Mouse (Mus musculus) bone marrow, adult 2 months (tissue): Measurements from ENCODE around the gene Heatr5a. TPM values are rescaled to one million over a fixed set of nuclear protein-coding genes. Genes with fewer than 3 reads are reported as not detected.

Experiments
- H3K27ac ChIP-seq: fragments of 200-500 bp; 2 replicates; pipeline ENCODE4 v1.5.1; 2012; ENCODE audit warnings: low read depth, mild to moderate bottlenecking, control low read depth, inconsistent platforms, low read length; ENCODE audit not compliant: control insufficient read depth, poor library complexity, insufficient read depth
- H3K4me1 ChIP-seq: fragments of 200-500 bp; 2 replicates; pipeline ENCODE4 v1.6.1; 2011; ENCODE audit warnings: low read length; ENCODE audit not compliant: control insufficient read depth, insufficient read depth
- H3K4me3 ChIP-seq: fragments of 200-500 bp; replicated peaks from 2 replicates; pipeline ENCODE3; 2011; ENCODE audit warnings: mild to moderate bottlenecking, low read depth, low read length, control low read depth; ENCODE audit not compliant: control insufficient read depth
- CTCF ChIP-seq: fragments of 200-500 bp; IDR thresholded peaks from 2 replicates; pipeline ENCODE4 v1.5.1; 2011; ENCODE audit warnings: low read length, control low read depth; ENCODE audit not compliant: control insufficient read depth, insufficient read depth
- POLR2A ChIP-seq: fragments of 200-500 bp; IDR thresholded peaks from 2 replicates; pipeline ENCODE4 v1.6.1; 2011; ENCODE audit warnings: low read depth, mild to moderate bottlenecking, control low read depth, low read length, borderline replicate concordance; ENCODE audit not compliant: control insufficient read depth
- WGBS: fragments of 180-500 bp; shearing (Covaris S2); methylation state at CpG from one replicate; pipeline ENCODE4 v1.1.7; 2018; 5-methylcytosine and 5-hydroxymethylcytosine counted together
- polyA plus RNA-seq: library from polyadenylated mRNA; stranded (reverse); fragments of >200 nt; gene quantifications from 2 replicates; pipeline ENCODE4 v1.2.4, GENCODE M21; 2011; ENCODE audit warnings: low replicate concordance; ENCODE audit not compliant: missing spikeins, insufficient read depth, insufficient read length

Heatr5a gene
- polyA plus RNA-seq, 1 experiment, result 20.5 TPM

- Histone ChIP-seq H3K4me3 (no peak overlapping the region), H3K27ac (no peak overlapping the region), H3K4me1 (peaks cover 2% of the 10 kb centered on the region; the same call in 1 of the 2 replicates)
- TF ChIP-seq POLR2A (no peak), CTCF (no peak)
- 86% methylated on average over 6 of the region's 6 CpGs for WGBS
These were observed 88.4 kb downstream of the Heatr5a start for GRCm38 (mm10) chr12:51882606-51883296.

- 85% methylated on average over 2 of the region's 2 CpGs for WGBS
- peaks cover 2% of the 10 kb centered on the region; the same call in 1 of the 2 replicates for H3K4me1 ChIP-seq
- TF ChIP-seq CTCF (no peak), POLR2A (no peak)
- no peak overlapping the region for H3K4me3 ChIP-seq
- H3K27ac ChIP-seq, result no peak overlapping the region
These were observed 89.3 kb downstream of the Heatr5a start for GRCm38 (mm10) chr12:51881775-51882174.

- WGBS, result 16% methylated on average over 11 of the region's 11 CpGs
These were observed 99.5 kb downstream of the Heatr5a start for GRCm38 (mm10) chr12:51871446-51872144.

GRCm38 (mm10) chr12:51869511-51869910 lies 101.6 kb downstream of the Heatr5a start:
- no peak for TF ChIP-seq CTCF
- no peak for TF ChIP-seq POLR2A
- WGBS, result 77% methylated on average over 3 of the region's 3 CpGs
- Histone ChIP-seq H3K4me3 (no peak overlapping the region), H3K27ac (no peak overlapping the region), H3K4me1 (peaks cover 8% of the 10 kb centered on the region)

More at GRCm38 (mm10) chr12:51871446-51872144, 99.5 kb downstream of the Heatr5a start:
- H3K4me3 ChIP-seq, result no peak overlapping the region
- TF ChIP-seq CTCF, result no peak
- H3K4me1 ChIP-seq, result peaks cover 4% of the 10 kb centered on the region
- H3K27ac ChIP-seq, result no peak overlapping the region

- TF ChIP-seq POLR2A, result no peak
- Histone ChIP-seq H3K27ac (peak overlapping the region; percentile 74), H3K4me1 (peaks cover 8% of the 10 kb centered on the region), H3K4me3 (no peak overlapping the region)
- 40% methylated on average over 8 of the region's 8 CpGs for WGBS
These were observed 104.0 kb downstream of the Heatr5a start for GRCm38 (mm10) chr12:51867076-51867475.

GRCm38 (mm10) chr12:51866226-51866910 lies 104.8 kb downstream of the Heatr5a start:
- H3K4me1 ChIP-seq, result peaks cover 8% of the 10 kb centered on the region
- H3K27ac ChIP-seq, result peak overlapping the region; percentile 89
- no peak for TF ChIP-seq POLR2A
- TF ChIP-seq CTCF, result no peak
- peak overlapping the region; percentile 30 for H3K4me3 ChIP-seq
- 27% methylated on average over 13 of the region's 13 CpGs for WGBS

GRCm38 (mm10) chr12:51865790-51866179 lies 105.3 kb downstream of the Heatr5a start:
- WGBS, result 10% methylated on average over 4 of the region's 4 CpGs
- Histone ChIP-seq H3K27ac (peak overlapping the region; percentile 89), H3K4me3 (no peak overlapping the region), H3K4me1 (peaks cover 8% of the 10 kb centered on the region)
- TF ChIP-seq CTCF, result no peak
- TF ChIP-seq POLR2A, result no peak

GRCm38 (mm10) chr12:51865061-51865789 lies 105.9 kb downstream of the Heatr5a start:
- Histone ChIP-seq H3K4me1 (peaks cover 9% of the 10 kb centered on the region), H3K4me3 (no peak overlapping the region), H3K27ac (peak overlapping the region; percentile 89)
- 31% methylated on average over 9 of the region's 9 CpGs for WGBS
- TF ChIP-seq POLR2A (no peak), CTCF (no peak)
